ENCODE assay signal across 13 mouse cellular contexts in genomic region chr15:83634076-83634475, GRCm38 (mm10). TPM values are rescaled to one million over a fixed set of nuclear protein-coding genes. Genes with fewer than 3 reads are reported as not detected.
A peak's percentile ranks its signal among the peaks of the same experiment; 100 is the strongest.
DNase-seq lines count a peak whose midpoint lies in the region; ATAC-seq and TF ChIP-seq lines count a peak whose summit lies in the region.
"Had no signal": no experiment of that assay in that cellular context is flagged by ENCODE, and none has a peak within 500 bp of the region (broad histone marks: within the 10 kb centered on the region; RNA-seq: fewer than 3 reads in every experiment).

No protein-coding gene starts in this region.

- WGBS in intestine, postnatal 0 days, result 6% methylated on average over 1 of the region's 1 CpGs
- WGBS in intestine, embryonic 15.5 days, result 11% methylated on average over 1 of the region's 1 CpGs

- no peak overlapping the region for H3K9ac ChIP-seq in intestine, postnatal 0 days (ENCODE audit: low read depth, low read length)
- H3K9ac ChIP-seq in intestine, embryonic 15.5 days, result no peak overlapping the region
- H3K9ac ChIP-seq: forebrain, embryonic 15.5 days; heart, embryonic 13.5 days had no signal

- H3K27ac ChIP-seq in intestine, postnatal 0 days (ENCODE audit: low read depth, low read length), result no peak overlapping the region
- H3K27ac ChIP-seq in intestine, embryonic 15.5 days, result no peak overlapping the region
- H3K27ac ChIP-seq: forebrain, embryonic 15.5 days; heart, embryonic 13.5 days had no signal

- no peaks in the 10 kb centered on the region for H3K4me1 ChIP-seq in intestine, postnatal 0 days (replicated peaks; ENCODE audit: control insufficient read depth, insufficient read depth, low read length)
- H3K4me1 ChIP-seq in intestine, embryonic 15.5 days (replicated peaks), result peaks cover 6% of the 10 kb centered on the region; the same call in 1 of the 2 replicates
- H3K4me1 ChIP-seq: forebrain, embryonic 15.5 days had no signal

- peak; percentile 77 for TF ChIP-seq CTCF in intestine, postnatal 0 days (IDR thresholded peaks at IDR 0.05; ENCODE audit: low read depth)

- H3K9me3 ChIP-seq in intestine, postnatal 0 days (ENCODE audit: control insufficient read depth), result 0 out of 2 replicates have a peak, but pooled peaks cover 4% of the 10 kb centered on the region
- H3K9me3 ChIP-seq in intestine, embryonic 15.5 days, result 0 out of 2 replicates have a peak, but pooled peaks cover 2% of the 10 kb centered on the region
- H3K9me3 ChIP-seq: forebrain, embryonic 15.5 days had no signal

- H3K27me3 ChIP-seq in intestine, postnatal 0 days (replicated peaks; ENCODE audit: control insufficient read depth, insufficient read depth, low read length), result no peaks in the 10 kb centered on the region
- no peaks in the 10 kb centered on the region for H3K27me3 ChIP-seq in intestine, embryonic 15.5 days (replicated peaks)
- H3K27me3 ChIP-seq: forebrain, embryonic 15.5 days; heart, embryonic 13.5 days had no signal

- no peak overlapping the region for H3K4me2 ChIP-seq in intestine, postnatal 0 days (replicated peaks; ENCODE audit: low read depth)
- H3K4me2 ChIP-seq in intestine, embryonic 15.5 days (replicated peaks), result no peak overlapping the region
- H3K4me2 ChIP-seq: forebrain, embryonic 15.5 days; heart, embryonic 13.5 days had no signal

- peak; percentile 33 for DNase-seq in adrenal gland, postnatal 14 days
- no peak for DNase-seq in adrenal gland, postnatal 4 days (ENCODE audit: low spot score in 2 of 2)
- DNase-seq in right cerebral cortex, adult 2 months (ENCODE audit: low spot score in 2 of 2), result peak; percentile 12 to 26
- DNase-seq in right cerebral cortex, postnatal 10 days (ENCODE audit: low spot score in 2 of 2), result no peak
- peak; percentile 6 for DNase-seq in telencephalon, adult 2 months (ENCODE audit: low read depth, low spot score)
- DNase-seq in yolk sac, embryonic 10.5 days (ENCODE audit: low spot score), result no peak
- DNase-seq: cerebellum, adult 9-11 months; kidney, postnatal 14 days had no signal

- ATAC-seq in intestine, postnatal 0 days, result no peak
- no peak for ATAC-seq in intestine, embryonic 15.5 days
- ATAC-seq: activated CD4-positive, CD25-positive, alpha-beta regulatory T cell, adult 4 months; forebrain, embryonic 15.5 days had no signal

- no peak overlapping the region for H3K4me3 ChIP-seq in intestine, postnatal 0 days (ENCODE audit: low read depth, low read length)
- H3K4me3 ChIP-seq in intestine, embryonic 15.5 days (replicated peaks), result no peak overlapping the region
- H3K4me3 ChIP-seq: forebrain, embryonic 15.5 days; heart, embryonic 13.5 days had no signal

- peaks cover 3% of the 10 kb centered on the region; the same call in 1 of the 2 replicates for H3K36me3 ChIP-seq in intestine, postnatal 0 days (ENCODE audit: control insufficient read depth, insufficient read depth)
- peaks cover 3% of the 10 kb centered on the region; the same call in 1 of the 2 replicates for H3K36me3 ChIP-seq in intestine, embryonic 15.5 days

RNA-seq across cellular contexts. Expression of gene Ttll12, which starts 39.1 kb away (rescaled TPM):
- total RNA-seq in adrenal gland, postnatal 14 days (2021), result 22.3 and 22.6 TPM in 2 replicates
- total RNA-seq in adrenal gland, postnatal 4 days (2021), result 10 to 100 TPM; 26.1 to 26.8 TPM
- polyA plus RNA-seq in intestine, postnatal 0 days (2015; fragmentation: Nextera tagmentation; extraction: Ambion mirVana), result 14.1 and 14.7 TPM in 2 replicates
- polyA plus RNA-seq in intestine, embryonic 15.5 days (2015; fragmentation: Nextera tagmentation; extraction: Ambion mirVana), result 31.0 and 31.5 TPM in 2 replicates

Comparison
In these comparisons a context has a peak if more than half of its experiments do, and no peak if none do; other contexts are left out.
1. DNase-seq: peak in adrenal gland, postnatal 14 days (single experiment), right cerebral cortex, adult 2 months (2 of 2) and telencephalon, adult 2 months (single experiment); none in adrenal gland, postnatal 4 days (0 of 2), right cerebral cortex, postnatal 10 days (0 of 2) and yolk sac, embryonic 10.5 days (single experiment).